Mouse (Mus musculus) bone marrow, adult 2 months (tissue): ENCODE measurements around the gene Gid8.

Experiments used
- CTCF ChIP-seq: fragments of 200-500 bp; IDR thresholded peaks from 2 replicates; pipeline ENCODE4 v1.5.1; 2011; ENCODE audit warnings: low read length, control low read depth; ENCODE audit not compliant: control insufficient read depth, insufficient read depth
- POLR2A ChIP-seq: fragments of 200-500 bp; IDR thresholded peaks from 2 replicates; pipeline ENCODE4 v1.6.1; 2011; ENCODE audit warnings: low read depth, mild to moderate bottlenecking, control low read depth, low read length, borderline replicate concordance; ENCODE audit not compliant: control insufficient read depth

DNA sequence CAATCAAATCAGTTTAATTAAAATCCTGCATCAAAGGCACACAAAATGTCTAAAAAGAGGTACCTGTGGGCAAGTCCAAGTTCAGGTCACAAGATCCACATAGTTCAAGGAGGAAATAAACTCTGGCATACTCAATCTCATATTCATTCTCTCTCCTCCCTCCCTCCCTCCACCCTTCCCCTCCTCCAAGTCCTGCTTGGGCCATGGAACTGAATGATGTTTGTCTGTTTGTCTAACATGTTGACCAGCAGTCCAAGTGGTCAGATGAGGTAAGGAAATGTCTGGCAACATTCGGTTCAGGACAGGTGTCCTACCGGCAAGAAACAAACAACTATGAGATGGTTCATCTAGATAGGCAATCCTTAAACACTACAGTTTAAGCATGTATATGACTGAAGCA, 33.2 kb upstream of the Gid8 start:
- TF ChIP-seq POLR2A: no peak
- no peak for TF ChIP-seq CTCF
